Mouse (Mus musculus) G1E (cell line): ENCODE results near the gene Trip4.

Experiments
- CTCF ChIP-seq: IDR thresholded peaks from 2 replicates; pipeline ENCODE4 v1.5.1; 2012; ENCODE audit warnings: low read depth, low read length, inconsistent platforms, mixed read lengths
- TAL1 ChIP-seq: conservative IDR thresholded peaks from 2 replicates; pipeline ENCODE4 v1.6.1; 2012; ENCODE audit warnings: low read depth, low read length, inconsistent platforms, mixed read lengths

DNA sequence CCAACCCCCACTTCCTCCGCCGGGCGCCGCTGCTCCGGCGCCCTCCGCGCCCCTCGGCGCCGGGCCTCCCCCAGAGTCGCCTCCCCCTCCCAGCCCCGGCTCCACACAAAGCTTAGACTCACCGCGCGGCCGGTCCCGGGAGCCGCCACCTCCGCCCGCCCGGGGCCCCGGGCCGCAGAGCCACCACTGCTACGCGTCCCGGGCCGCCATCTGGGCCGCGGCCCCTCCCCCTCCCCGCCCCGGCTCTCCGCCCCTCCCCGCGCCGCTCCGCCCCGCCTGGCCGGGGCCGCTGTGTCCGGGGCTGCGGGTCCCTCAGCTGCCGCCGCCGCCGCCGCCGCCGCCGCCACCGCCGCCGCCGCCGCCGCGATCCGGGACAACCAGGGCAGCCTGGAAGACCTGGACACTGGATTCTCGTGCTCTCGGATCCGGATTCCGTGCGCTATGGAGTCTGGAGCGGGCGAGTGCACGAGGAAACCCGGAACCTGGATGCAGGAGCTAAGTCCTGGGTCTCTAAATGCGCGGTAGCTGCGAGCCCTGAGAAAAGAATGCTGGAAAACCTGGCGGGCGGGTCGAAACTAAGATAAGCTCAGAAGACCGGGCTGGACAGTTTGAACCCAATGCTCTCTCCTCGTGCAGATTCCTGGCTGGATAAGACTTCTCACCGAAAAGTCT, 81.1 kb downstream of the Trip4 start, which contains the start of gene Zfp609:
- TF ChIP-seq CTCF (no peak), TAL1 (no peak)
